Mouse (Mus musculus): ENCODE results near the gene Rnf151. TPM values are rescaled to one million over a fixed set of nuclear protein-coding genes. Genes with fewer than 3 reads are reported as not detected.
A peak's percentile ranks its signal among the peaks of the same experiment; 100 is the strongest.
"Not testable (repeated sequence)": the region's sequence is repeated elsewhere in the genome, so short reads cannot be mapped to it uniquely, and the experiment has no call there.

Gene Rnf151
- polyA plus RNA-seq, 1 experiment from 2014 or later = 0.57 TPM

DNA sequence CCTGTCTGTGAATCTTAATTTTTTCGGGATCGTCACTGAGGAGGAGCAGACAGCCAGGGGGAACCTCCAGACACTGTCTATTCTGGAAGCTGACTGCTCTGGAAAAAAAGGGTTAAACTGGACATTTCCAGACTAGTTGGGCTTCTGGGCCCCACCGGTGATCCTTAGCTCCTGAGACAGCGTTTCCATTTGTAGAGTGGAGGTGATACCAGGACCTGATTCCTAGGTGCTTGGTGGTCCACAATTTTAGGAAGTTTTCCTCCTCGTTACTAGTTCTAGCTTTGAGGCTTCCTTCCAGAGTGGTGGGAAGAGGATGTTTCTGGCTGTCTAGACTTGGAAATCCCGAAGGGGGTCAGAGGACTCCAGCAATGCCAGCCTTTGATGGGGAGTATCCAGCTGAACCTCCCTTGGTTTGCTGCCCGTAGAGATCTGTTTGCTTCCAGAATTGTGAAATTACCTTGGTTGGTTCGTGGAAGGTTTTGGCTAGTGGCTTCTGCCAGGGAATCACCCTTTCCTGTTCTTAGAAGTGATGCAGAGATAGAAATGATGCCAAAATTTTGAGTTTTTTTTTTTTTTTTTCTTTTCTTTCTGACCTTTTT is 47.5 kb downstream of the Rnf151 start:
- Histone ChIP-seq H3K27me3 (ENCODE audit: control insufficient read depth, insufficient read depth, low read length) (no peaks in the 10 kb centered on the region), H3K36me3 (ENCODE audit: control insufficient read depth, insufficient read depth, low read length) (no peaks in the 10 kb centered on the region), H3K4me3 (ENCODE audit: low read depth, low read length) (peak overlapping the region; percentile 98), H3K4me2 (ENCODE audit: low read depth) (peak overlapping the region; percentile 76), H3K9ac (ENCODE audit: low read length) (peak overlapping the region; percentile 94), H3K27ac (ENCODE audit: low read depth, low read length) (peak overlapping the region; percentile 76; the same call in 1 of the 2 replicates), H3K4me1 (ENCODE audit: control insufficient read depth, insufficient read depth, low read length) (peaks cover 24% of the 10 kb centered on the region), H3K9me3 (ENCODE audit: control insufficient read depth, low read length) (no peaks in the 10 kb centered on the region)
- ATAC-seq (ENCODE audit: insufficient read depth, low FRiP score, low TSS enrichment) (no peak), DNase-seq (ENCODE audit: low spot score) (no peak)
- 11% methylated on average over 8 of the region's 8 CpGs for WGBS

DNA sequence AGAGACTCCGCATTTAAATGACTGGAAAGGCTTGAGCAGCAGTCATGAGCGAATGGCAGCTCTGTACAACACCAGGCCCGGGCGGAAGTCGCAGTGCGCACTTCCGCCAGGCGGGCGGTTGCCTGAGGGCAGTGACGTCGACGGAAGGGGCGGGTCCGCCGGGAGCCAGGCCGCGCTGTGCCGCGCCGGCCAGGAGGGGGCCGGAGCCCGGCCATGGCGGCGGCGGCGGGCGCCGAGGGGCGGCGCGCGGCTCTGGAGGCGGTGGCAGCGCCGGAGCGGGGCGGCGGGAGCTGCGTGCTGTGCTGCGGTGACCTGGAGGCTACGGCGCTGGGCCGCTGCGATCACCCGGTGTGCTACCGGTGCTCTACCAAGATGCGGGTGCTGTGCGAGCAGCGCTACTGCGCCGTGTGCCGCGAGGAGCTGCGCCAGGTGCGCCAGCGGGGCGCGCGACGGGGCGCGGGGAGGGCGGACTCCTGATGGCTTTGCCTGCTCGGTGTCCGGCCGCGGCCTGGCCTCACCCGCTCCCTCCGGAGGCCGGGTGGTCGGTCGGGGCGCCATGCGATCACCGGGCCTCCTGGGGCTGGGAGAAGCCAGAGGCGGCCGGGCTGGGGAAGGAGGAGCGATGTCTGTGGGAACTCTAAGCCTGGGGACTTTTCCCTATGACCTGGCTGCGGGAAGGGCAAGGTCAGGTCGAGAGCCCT is 48.2 kb downstream of the Rnf151 start, which contains the start of gene Zfp598:
TSS of gene Zfp598 (plus strand) at position 143 of the 701 bp plus-strand sequence.
- DNase-seq (ENCODE audit: low spot score) = peak; percentile 96
- no peaks in the 10 kb centered on the region for H3K9me3 ChIP-seq (ENCODE audit: control insufficient read depth, low read length)
- H3K27ac ChIP-seq (ENCODE audit: low read depth, low read length) = peak within 1 kb of the TSS; percentile 76
- peak; percentile 95 for ATAC-seq (ENCODE audit: insufficient read depth, low FRiP score, low TSS enrichment)
- H3K4me2 ChIP-seq (ENCODE audit: low read depth) = peak within 1 kb of the TSS; percentile 76
- under 1% methylated on average over 75 of the region's 80 CpGs for WGBS
- H3K4me3 ChIP-seq (ENCODE audit: low read depth, low read length) = peak within 1 kb of the TSS; percentile 98
- no peaks in the 10 kb centered on the region for H3K36me3 ChIP-seq (ENCODE audit: control insufficient read depth, insufficient read depth, low read length)
- H3K9ac ChIP-seq (ENCODE audit: low read length) = peak within 1 kb of the TSS; percentile 94
- H3K4me1 ChIP-seq (ENCODE audit: control insufficient read depth, insufficient read depth, low read length) = peaks cover 24% of the 10 kb centered on the region
- H3K27me3 ChIP-seq (ENCODE audit: control insufficient read depth, insufficient read depth, low read length) = no peaks in the 10 kb centered on the region

DNA sequence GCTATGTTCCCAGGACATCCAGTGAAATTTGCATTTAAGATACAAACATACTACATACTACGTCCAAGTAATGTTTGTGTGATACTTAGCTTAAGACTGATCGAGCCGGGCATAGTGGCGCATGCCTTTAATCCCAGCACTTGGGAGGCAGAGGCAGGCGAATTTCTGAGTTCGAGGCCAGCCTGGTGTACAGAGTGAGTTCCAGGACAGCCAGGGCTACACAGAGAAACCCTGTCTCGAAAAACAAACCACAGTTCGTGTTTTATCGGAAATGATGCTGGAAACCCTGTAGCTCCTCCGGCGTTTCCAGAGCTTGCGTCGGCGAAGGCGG is 48.7 kb downstream of the Rnf151 start:
- not testable (repeated sequence) for H3K27me3 ChIP-seq (ENCODE audit: control insufficient read depth, insufficient read depth, low read length); DNase-seq (ENCODE audit: low spot score); H3K36me3 ChIP-seq (ENCODE audit: control insufficient read depth, insufficient read depth, low read length); H3K27ac ChIP-seq (ENCODE audit: low read depth, low read length); H3K9me3 ChIP-seq (ENCODE audit: control insufficient read depth, low read length)
- peak overlapping the region; percentile 94 for H3K9ac ChIP-seq (ENCODE audit: low read length)
- peak overlapping the region; percentile 98 for H3K4me3 ChIP-seq (ENCODE audit: low read depth, low read length)
- peak; percentile 20; the same call in 1 of the 2 replicates for ATAC-seq (ENCODE audit: insufficient read depth, low FRiP score, low TSS enrichment)
- H3K4me1 ChIP-seq (ENCODE audit: control insufficient read depth, insufficient read depth, low read length) = peaks cover 24% of the 10 kb centered on the region
- H3K4me2 ChIP-seq (ENCODE audit: low read depth) = peak overlapping the region; percentile 76
- WGBS = 12% methylated on average over 15 of the region's 15 CpGs

DNA sequence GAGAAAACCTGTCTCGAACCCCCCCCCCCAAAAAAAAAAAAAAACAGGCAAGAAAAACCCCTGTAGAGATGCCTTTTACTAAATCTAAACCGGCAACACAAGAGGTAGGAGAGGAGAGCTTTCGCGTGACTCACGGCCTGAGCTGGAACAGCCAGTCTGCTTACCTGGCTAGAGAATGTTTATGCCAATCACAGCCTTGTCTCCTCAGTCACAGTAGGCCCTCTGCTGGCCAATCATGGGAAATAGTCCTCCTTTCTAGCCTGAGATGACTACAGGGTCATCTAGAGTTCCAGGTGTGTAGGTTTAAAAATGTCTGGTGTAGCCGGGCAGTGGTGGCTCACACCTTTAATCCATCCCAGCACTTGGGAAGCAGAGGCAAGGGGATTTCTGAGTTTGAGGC is 50.4 kb downstream of the Rnf151 start:
- H3K4me3 ChIP-seq (ENCODE audit: low read depth, low read length) = no peak overlapping the region
- H3K9me3 ChIP-seq (ENCODE audit: control insufficient read depth, low read length) = no peaks in the 10 kb centered on the region
- no peaks in the 10 kb centered on the region for H3K36me3 ChIP-seq (ENCODE audit: control insufficient read depth, insufficient read depth, low read length)
- no peak for ATAC-seq (ENCODE audit: insufficient read depth, low FRiP score, low TSS enrichment)
- H3K4me2 ChIP-seq (ENCODE audit: low read depth) = no peak overlapping the region
- no peak overlapping the region for H3K27ac ChIP-seq (ENCODE audit: low read depth, low read length)
- WGBS = 36% methylated on average over 6 of the region's 6 CpGs
- peak; percentile 38 for DNase-seq (ENCODE audit: low spot score)
- no peak overlapping the region for H3K9ac ChIP-seq (ENCODE audit: low read length)
- H3K4me1 ChIP-seq (ENCODE audit: control insufficient read depth, insufficient read depth, low read length) = peaks cover 24% of the 10 kb centered on the region
- no peaks in the 10 kb centered on the region for H3K27me3 ChIP-seq (ENCODE audit: control insufficient read depth, insufficient read depth, low read length)

DNA sequence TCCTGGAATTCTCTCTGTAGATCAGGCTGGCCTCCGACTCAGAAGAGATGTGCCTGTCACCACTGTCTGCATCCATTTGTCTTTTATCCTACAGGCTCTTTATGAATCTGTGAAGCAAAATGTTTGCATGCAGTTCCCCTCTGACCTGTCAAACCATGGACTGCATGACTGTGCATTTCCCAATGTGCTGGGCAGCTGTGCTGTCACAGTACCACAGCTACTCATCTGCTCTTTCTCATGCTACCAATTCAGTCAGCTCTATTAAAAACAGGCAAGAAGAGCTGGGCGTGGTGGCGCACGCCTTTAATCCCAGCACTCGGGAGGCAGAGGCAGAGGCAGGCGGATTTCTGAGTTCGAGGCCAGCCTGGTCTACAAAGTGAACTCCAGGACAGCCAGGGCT is 50.9 kb downstream of the Rnf151 start:
- not testable (repeated sequence) for H3K9me3 ChIP-seq (ENCODE audit: control insufficient read depth, low read length); H3K4me3 ChIP-seq (ENCODE audit: low read depth, low read length); H3K4me2 ChIP-seq (ENCODE audit: low read depth); H3K27ac ChIP-seq (ENCODE audit: low read depth, low read length); H3K27me3 ChIP-seq (ENCODE audit: control insufficient read depth, insufficient read depth, low read length); ATAC-seq (ENCODE audit: insufficient read depth, low FRiP score, low TSS enrichment); H3K36me3 ChIP-seq (ENCODE audit: control insufficient read depth, insufficient read depth, low read length); H3K9ac ChIP-seq (ENCODE audit: low read length); DNase-seq (ENCODE audit: low spot score)
- 73% methylated on average over 7 of the region's 7 CpGs for WGBS
- H3K4me1 ChIP-seq (ENCODE audit: control insufficient read depth, insufficient read depth, low read length) = peaks cover 22% of the 10 kb centered on the region

Other genes starting within 250 kb of the Rnf151 start
- 17.0 and 21.2 TPM in 2 replicates for gene E4f1, start 247.8 kb downstream of the Rnf151 start, polyA plus RNA-seq (2014; fragmentation: Nextera tagmentation; extraction: Ambion mirVana)
- 65.0 and 65.2 TPM in 2 replicates for gene Pgp, start 247.7 kb downstream of the Rnf151 start, polyA plus RNA-seq (2014; fragmentation: Nextera tagmentation; extraction: Ambion mirVana)
- 0.33 and 0.51 TPM in 2 replicates for gene Bricd5, start 244.2 kb downstream of the Rnf151 start, polyA plus RNA-seq (2014; fragmentation: Nextera tagmentation; extraction: Ambion mirVana)
- 26.2 and 29.7 TPM in 2 replicates for gene Mlst8, start 239.0 kb downstream of the Rnf151 start, polyA plus RNA-seq (2014; fragmentation: Nextera tagmentation; extraction: Ambion mirVana)
- 7.4 and 8.4 TPM in 2 replicates for gene Caskin1, start 229.5 kb downstream of the Rnf151 start, polyA plus RNA-seq (2014; fragmentation: Nextera tagmentation; extraction: Ambion mirVana)
- gene Traf7, start 190.1 kb downstream of the Rnf151 start, polyA plus RNA-seq (2014; fragmentation: Nextera tagmentation; extraction: Ambion mirVana) = 81.2 and 88.1 TPM in 2 replicates
- 1.2 and 1.7 TPM in 2 replicates for gene Rab26, start 183.9 kb downstream of the Rnf151 start, polyA plus RNA-seq (2014; fragmentation: Nextera tagmentation; extraction: Ambion mirVana)
- 20.6 and 29.0 TPM in 2 replicates for gene Pkd1, start 168.2 kb downstream of the Rnf151 start, polyA plus RNA-seq (2014; fragmentation: Nextera tagmentation; extraction: Ambion mirVana)
- gene Tsc2, start 85.4 kb downstream of the Rnf151 start, polyA plus RNA-seq (2014; fragmentation: Nextera tagmentation; extraction: Ambion mirVana) = 61.9 and 69.2 TPM in 2 replicates
- 13.8 and 15.7 TPM in 2 replicates for gene Nthl1, start 85.4 kb downstream of the Rnf151 start, polyA plus RNA-seq (2014; fragmentation: Nextera tagmentation; extraction: Ambion mirVana)
- gene Slc9a3r2, start 67.7 kb downstream of the Rnf151 start, polyA plus RNA-seq (2014; fragmentation: Nextera tagmentation; extraction: Ambion mirVana) = 36.7 and 38.8 TPM in 2 replicates
- gene Npw, start 59.6 kb downstream of the Rnf151 start, polyA plus RNA-seq (2014; fragmentation: Nextera tagmentation; extraction: Ambion mirVana) = not detected in 2 replicates
- 31.8 and 35.7 TPM in 2 replicates for gene Zfp598, start 48.4 kb downstream of the Rnf151 start, polyA plus RNA-seq (2014; fragmentation: Nextera tagmentation; extraction: Ambion mirVana)
- gene Syngr3, start 28.1 kb downstream of the Rnf151 start, polyA plus RNA-seq (2014; fragmentation: Nextera tagmentation; extraction: Ambion mirVana) = 14.6 and 18.1 TPM in 2 replicates
- gene Gfer, start 21.9 kb downstream of the Rnf151 start, polyA plus RNA-seq (2014; fragmentation: Nextera tagmentation; extraction: Ambion mirVana) = 50.8 and 53.0 TPM in 2 replicates
- gene Noxo1, start 21.8 kb downstream of the Rnf151 start, polyA plus RNA-seq (2014; fragmentation: Nextera tagmentation; extraction: Ambion mirVana) = 1.5 and 1.8 TPM in 2 replicates
- gene Tbl3, start 10.4 kb downstream of the Rnf151 start, polyA plus RNA-seq (2014; fragmentation: Nextera tagmentation; extraction: Ambion mirVana) = 110 and 131 TPM in 2 replicates
- gene Rps2, start 53 bp upstream of the Rnf151 start, polyA plus RNA-seq (2014; fragmentation: Nextera tagmentation; extraction: Ambion mirVana) = 1,370 and 1,378 TPM in 2 replicates
- gene Ndufb10, start 6.4 kb upstream of the Rnf151 start, polyA plus RNA-seq (2014; fragmentation: Nextera tagmentation; extraction: Ambion mirVana) = 213 and 214 TPM in 2 replicates
- gene Rpl3l, start 9.8 kb upstream of the Rnf151 start, polyA plus RNA-seq (2014; fragmentation: Nextera tagmentation; extraction: Ambion mirVana) = not detected in 2 replicates
- 25.5 and 27.2 TPM in 2 replicates for gene Msrb1, start 18.6 kb upstream of the Rnf151 start, polyA plus RNA-seq (2014; fragmentation: Nextera tagmentation; extraction: Ambion mirVana)
- 0.38 and 0.81 TPM in 2 replicates for gene Hs3st6, start 34.9 kb upstream of the Rnf151 start, polyA plus RNA-seq (2014; fragmentation: Nextera tagmentation; extraction: Ambion mirVana)
- gene Meiob, start 86.2 kb upstream of the Rnf151 start, polyA plus RNA-seq (2014; fragmentation: Nextera tagmentation; extraction: Ambion mirVana) = not detected in 2 replicates
- gene Hagh, start 122.1 kb upstream of the Rnf151 start, polyA plus RNA-seq (2014; fragmentation: Nextera tagmentation; extraction: Ambion mirVana) = 32.9 and 34.5 TPM in 2 replicates
- gene Fahd1, start 132.3 kb upstream of the Rnf151 start, polyA plus RNA-seq (2014; fragmentation: Nextera tagmentation; extraction: Ambion mirVana) = 16.2 and 19.0 TPM in 2 replicates
- 0.24 TPM in 1 of 2 replicates, not detected in the other for gene Igfals, start 147.9 kb upstream of the Rnf151 start, polyA plus RNA-seq (2014; fragmentation: Nextera tagmentation; extraction: Ambion mirVana)
- gene Nubp2, start 168.3 kb upstream of the Rnf151 start, polyA plus RNA-seq (2014; fragmentation: Nextera tagmentation; extraction: Ambion mirVana) = 82.3 and 88.8 TPM in 2 replicates
- gene Spsb3, start 168.6 kb upstream of the Rnf151 start, polyA plus RNA-seq (2014; fragmentation: Nextera tagmentation; extraction: Ambion mirVana) = 45.2 and 49.6 TPM in 2 replicates
- gene Eme2, start 177.0 kb upstream of the Rnf151 start, polyA plus RNA-seq (2014; fragmentation: Nextera tagmentation; extraction: Ambion mirVana) = 28.9 and 29.7 TPM in 2 replicates
- gene Mrps34, start 177.1 kb upstream of the Rnf151 start, polyA plus RNA-seq (2014; fragmentation: Nextera tagmentation; extraction: Ambion mirVana) = 75.3 and 81.6 TPM in 2 replicates
- 38.4 and 57.1 TPM in 2 replicates for gene Nme3, start 178.4 kb upstream of the Rnf151 start, polyA plus RNA-seq (2014; fragmentation: Nextera tagmentation; extraction: Ambion mirVana)
- gene Mapk8ip3, start 218.9 kb upstream of the Rnf151 start, polyA plus RNA-seq (2014; fragmentation: Nextera tagmentation; extraction: Ambion mirVana) = 47.8 and 57.5 TPM in 2 replicates
- 203 and 204 TPM in 2 replicates for gene Jpt2, start 242.6 kb upstream of the Rnf151 start, polyA plus RNA-seq (2014; fragmentation: Nextera tagmentation; extraction: Ambion mirVana)

All from neural tube, embryonic 11.5 days (tissue).